Mouse (Mus musculus) liver, embryonic 12.5 days (tissue): ENCODE data around the gene Bnip2. TPM values are rescaled to one million over a fixed set of nuclear protein-coding genes. Genes with fewer than 3 reads are reported as not detected.

Source experiments
- ATAC-seq: fragments of 200-750 bp; cut with Nextera tagmentation; 2 replicates; pipeline ENCODE4 v1.8.0; 2017; ENCODE audit warnings: moderate number of reproducible peaks, mild to moderate bottlenecking, moderate library complexity
- H3K27ac ChIP-seq: fragments of 300-500 bp; sonication (generic); 2 replicates; pipeline ENCODE4 v1.5.1; 2016; ENCODE audit warnings: mild to moderate bottlenecking
- H3K27me3 ChIP-seq: fragments of 300-500 bp; sonication (generic); replicated peaks from 2 replicates; pipeline ENCODE4 v1.6.1; 2016; ENCODE audit warnings: mild to moderate bottlenecking, moderate library complexity
- H3K36me3 ChIP-seq: fragments of 300-500 bp; sonication (generic); 2 replicates; pipeline ENCODE4 v1.6.1; 2016; ENCODE audit warnings: mild to moderate bottlenecking, moderate library complexity
- H3K4me1 ChIP-seq: fragments of 300-500 bp; sonication (generic); 2 replicates; pipeline ENCODE4 v1.6.1; 2016
- H3K4me2 ChIP-seq: fragments of 300-500 bp; sonication (generic); 2 replicates; pipeline ENCODE4 v1.6.1; 2016; ENCODE audit warnings: mild to moderate bottlenecking, moderate library complexity
- H3K4me3 ChIP-seq: fragments of 300-500 bp; sonication (generic); 2 replicates; pipeline ENCODE4 v1.5.1; 2016; ENCODE audit warnings: mild to moderate bottlenecking, moderate library complexity
- H3K9ac ChIP-seq: fragments of 300-500 bp; sonication (generic); 2 replicates; pipeline ENCODE4 v1.6.1; 2016; ENCODE audit warnings: mild to moderate bottlenecking, moderate library complexity
- H3K9me3 ChIP-seq: fragments of 300-500 bp; sonication (generic); replicated peaks from 2 replicates; pipeline ENCODE4 v1.6.1; 2016; ENCODE audit warnings: mild to moderate bottlenecking, moderate library complexity
- WGBS: fragments of 180-500 bp; shearing (Covaris S2); methylation state at CpG from one replicate; pipeline ENCODE4 v1.1.7; 2016; ENCODE audit not compliant: insufficient replicate concordance; 5-methylcytosine and 5-hydroxymethylcytosine counted together
- polyA plus RNA-seq: library from polyadenylated mRNA; unstranded; fragments of >200 nt; fragmentation: Nextera tagmentation; extraction: Ambion mirVana; gene quantifications from 2 replicates; pipeline ENCODE4 v1.2.1, GENCODE M21; 2016

Bnip2 gene
- polyA plus RNA-seq, 1 experiment from 2014 or later = 60.1 TPM

DNA sequence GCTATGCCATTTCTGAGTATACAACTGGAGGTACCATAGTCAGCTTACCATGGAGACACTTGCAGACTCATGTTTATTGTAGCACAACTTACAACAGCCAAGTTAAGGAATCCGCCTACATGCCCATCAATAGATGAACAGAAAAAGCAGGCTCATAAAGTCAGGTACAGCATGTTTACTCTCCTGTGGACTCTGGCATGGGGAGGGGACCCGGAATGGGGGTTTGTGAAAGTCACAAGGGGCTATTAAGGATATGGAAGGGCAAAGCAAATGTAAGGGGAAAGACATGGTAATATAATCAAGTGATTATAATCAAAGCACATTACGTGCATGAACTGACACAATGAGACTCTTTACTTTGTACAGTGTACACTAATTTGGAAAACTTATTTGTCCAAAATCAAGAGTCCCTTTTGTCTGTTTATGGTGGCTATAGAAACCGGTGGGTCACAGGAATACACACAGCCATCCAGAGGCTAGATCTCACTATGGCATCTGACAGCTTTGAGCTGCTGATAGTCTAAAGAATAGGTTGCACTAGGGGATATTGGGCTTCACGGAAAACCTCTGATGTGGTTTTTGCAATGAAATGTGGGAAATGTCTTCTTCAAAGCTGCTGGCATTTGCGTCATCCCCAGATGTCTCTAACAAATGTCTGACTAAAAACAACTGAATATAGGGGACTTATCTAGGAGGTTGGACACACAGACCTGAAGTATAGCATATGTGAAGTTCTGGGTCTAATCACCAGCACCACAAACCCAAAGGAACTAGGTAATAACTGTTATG, 50.5 kb downstream of the Bnip2 start:
- Histone ChIP-seq H3K4me1 (peaks cover 27% of the 10 kb centered on the region), H3K4me2 (no peak overlapping the region), H3K9ac (no peak overlapping the region), H3K9me3 (no peaks in the 10 kb centered on the region), H3K36me3 (no peaks in the 10 kb centered on the region), H3K4me3 (no peak overlapping the region), H3K27ac (no peak overlapping the region), H3K27me3 (peaks cover 22% of the 10 kb centered on the region)
- ATAC-seq = no peak
- WGBS = 66% methylated on average over 6 of the region's 6 CpGs

DNA sequence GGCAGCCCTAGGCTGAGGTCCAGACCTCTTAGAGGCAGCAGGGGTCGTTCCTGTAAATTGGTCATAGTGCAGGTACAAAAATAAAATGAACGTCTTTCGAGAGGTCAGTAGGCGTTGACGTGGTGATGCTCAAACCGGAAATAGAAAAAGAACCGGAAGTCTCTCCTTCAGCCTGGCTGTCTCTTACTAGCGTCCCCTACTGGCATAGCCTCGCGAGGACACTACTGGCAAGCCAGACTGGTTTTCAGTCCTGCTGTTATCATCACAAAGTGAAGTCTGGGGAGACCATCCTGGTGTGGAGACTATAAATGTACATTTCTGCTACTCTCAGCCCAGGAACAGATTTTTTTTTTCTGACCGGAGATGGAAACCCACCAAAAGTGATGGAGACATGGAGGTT, 51.3 kb downstream of the Bnip2 start:
- WGBS = 73% methylated on average over 11 of the region's 11 CpGs

DNA sequence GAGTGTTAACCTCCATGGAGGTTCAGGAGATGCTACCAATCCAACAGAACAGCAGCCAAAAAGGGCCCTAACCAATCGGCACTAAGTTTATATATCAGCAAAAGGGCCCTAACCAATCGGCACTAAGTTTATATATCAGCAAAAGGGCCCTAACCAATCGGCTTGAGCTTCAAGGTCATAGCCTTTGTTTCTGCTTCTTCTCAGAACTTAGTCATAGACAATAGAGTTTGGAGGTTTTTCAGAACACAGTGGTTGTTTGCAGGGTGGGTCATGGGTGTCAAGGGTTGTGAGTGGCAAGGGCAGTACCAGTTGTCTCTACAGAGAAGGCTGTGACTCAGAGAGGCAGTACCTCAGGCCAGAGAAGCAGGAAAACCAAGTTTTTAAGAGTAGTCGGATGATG, 52.9 kb downstream of the Bnip2 start:
- ATAC-seq = no peak
- no peak overlapping the region for H3K4me2 ChIP-seq
- 69% methylated on average over 4 of the region's 4 CpGs for WGBS
- H3K27ac ChIP-seq = no peak overlapping the region
- H3K4me1 ChIP-seq = peaks cover 48% of the 10 kb centered on the region
- no peaks in the 10 kb centered on the region for H3K9me3 ChIP-seq
- H3K36me3 ChIP-seq = no peaks in the 10 kb centered on the region
- H3K9ac ChIP-seq = no peak overlapping the region
- peaks cover 10% of the 10 kb centered on the region for H3K27me3 ChIP-seq
- no peak overlapping the region for H3K4me3 ChIP-seq

More for the DNA sequence above, 51.3 kb downstream of the Bnip2 start:
- Histone ChIP-seq H3K9me3 (no peaks in the 10 kb centered on the region), H3K4me1 (peaks cover 34% of the 10 kb centered on the region), H3K9ac (no peak overlapping the region), H3K4me3 (no peak overlapping the region), H3K4me2 (no peak overlapping the region), H3K27me3 (peaks cover 17% of the 10 kb centered on the region), H3K36me3 (no peaks in the 10 kb centered on the region), H3K27ac (no peak overlapping the region)
- no peak for ATAC-seq

DNA sequence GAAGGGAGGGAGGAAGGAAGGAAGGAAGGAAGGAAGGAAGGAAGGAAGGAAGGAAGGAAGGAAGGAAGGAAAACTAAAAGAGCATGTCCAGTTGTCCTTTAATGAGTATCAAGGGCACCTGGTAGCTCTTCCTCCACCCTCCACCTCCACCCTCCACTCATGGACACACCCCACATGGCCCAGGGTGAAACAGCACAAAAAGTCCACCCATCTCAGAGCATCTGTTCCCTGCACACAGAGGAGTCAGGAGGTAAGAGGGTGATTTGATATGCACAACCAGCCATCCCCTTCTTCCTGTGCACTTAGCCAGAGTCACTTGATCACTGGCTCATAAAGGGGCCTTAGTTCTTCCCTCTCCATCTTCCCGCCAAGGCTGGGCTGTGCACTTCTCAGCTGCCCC, 53.7 kb downstream of the Bnip2 start:
- Histone ChIP-seq H3K4me1 (peaks cover 51% of the 10 kb centered on the region), H3K27ac (no peak overlapping the region; the same call in 1 of the 2 replicates), H3K36me3 (no peaks in the 10 kb centered on the region), H3K27me3 (0 out of 2 replicates have a peak, but pooled peaks cover 2% of the 10 kb centered on the region), H3K4me2 (no peak overlapping the region), H3K9me3 (no peaks in the 10 kb centered on the region), H3K9ac (no peak overlapping the region), H3K4me3 (no peak overlapping the region)
- 83% methylated on average over 1 of the region's 1 CpGs for whole genome bisulfite sequencing
- peak; percentile 66 for ATAC-seq

DNA sequence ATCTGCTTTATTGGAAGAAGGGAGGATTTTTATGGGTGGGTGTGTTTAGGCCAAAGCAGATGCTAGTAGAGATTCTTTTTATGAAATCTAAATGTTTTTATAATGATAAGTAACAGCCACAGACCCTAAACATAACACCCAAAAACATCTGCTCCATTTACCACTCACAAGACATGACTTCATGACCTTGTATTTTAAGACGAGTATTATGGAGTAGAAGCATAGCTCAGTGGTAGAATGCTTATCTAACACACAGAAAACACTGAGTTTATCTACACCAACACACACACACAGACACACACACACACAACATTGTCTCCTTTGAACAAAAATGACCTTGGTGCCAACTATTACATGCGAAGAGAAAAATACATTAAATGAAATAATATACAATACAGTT, 55.6 kb downstream of the Bnip2 start:
- 25% methylated on average over 2 of the region's 2 CpGs for WGBS
- Histone ChIP-seq H3K27ac (peak overlapping the region; percentile 76), H3K4me3 (no peak overlapping the region), H3K4me2 (no peak overlapping the region), H3K9ac (no peak overlapping the region), H3K4me1 (peaks cover 55% of the 10 kb centered on the region), H3K36me3 (no peaks in the 10 kb centered on the region), H3K27me3 (no peaks in the 10 kb centered on the region), H3K9me3 (no peaks in the 10 kb centered on the region)
- ATAC-seq = peak; percentile 78

DNA sequence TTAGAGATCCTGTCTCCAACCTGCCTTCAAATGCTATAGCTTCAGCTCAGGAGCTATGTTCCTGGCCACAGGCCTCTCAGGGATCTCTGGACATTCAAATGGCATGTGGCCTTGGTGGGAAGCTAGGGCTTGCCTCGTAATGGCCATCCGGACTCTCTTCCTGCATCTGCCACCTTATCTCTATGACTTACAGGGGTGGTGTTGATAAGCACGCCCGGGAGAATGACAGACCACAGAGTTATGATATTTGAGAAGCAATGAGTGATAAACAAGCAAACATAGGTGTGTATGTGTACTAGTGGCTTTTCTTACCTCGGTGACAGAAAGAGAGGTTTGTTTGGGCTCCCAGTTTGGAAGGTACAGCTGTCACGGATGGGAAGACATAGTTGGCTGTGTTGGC, 57.0 kb downstream of the Bnip2 start:
- Histone ChIP-seq H3K27ac (peak overlapping the region; percentile 3; the same call in 1 of the 2 replicates), H3K9me3 (no peaks in the 10 kb centered on the region), H3K9ac (no peak overlapping the region), H3K27me3 (no peaks in the 10 kb centered on the region), H3K4me2 (peak overlapping the region; percentile 31), H3K4me3 (no peak overlapping the region), H3K4me1 (peaks cover 56% of the 10 kb centered on the region), H3K36me3 (no peaks in the 10 kb centered on the region)
- ATAC-seq = peak; percentile 75
- 24% methylated on average over 6 of the region's 6 CpGs for WGBS

DNA sequence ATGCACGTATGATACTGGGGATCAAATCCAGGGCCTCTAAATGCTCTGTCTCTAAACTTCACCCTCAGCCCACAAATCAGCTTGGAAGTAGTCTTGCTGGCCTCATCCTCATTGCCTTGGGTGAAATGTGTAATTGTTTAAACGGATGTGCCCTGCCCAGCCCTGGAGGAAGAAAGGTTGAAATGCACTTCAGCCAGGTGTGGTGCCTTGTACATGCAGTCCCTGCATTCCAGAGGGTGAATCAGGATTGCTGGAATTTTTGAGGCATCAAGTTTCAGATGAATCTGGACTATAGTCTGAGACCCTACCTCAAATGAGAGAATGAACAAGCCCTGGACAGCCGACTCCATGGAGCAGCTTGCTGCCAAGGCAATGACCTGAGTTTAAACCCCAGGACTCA, 58.6 kb downstream of the Bnip2 start:
- no peaks in the 10 kb centered on the region for H3K36me3 ChIP-seq
- H3K27me3 ChIP-seq = peaks cover 4% of the 10 kb centered on the region; the same call in 1 of the 2 replicates
- H3K9ac ChIP-seq = no peak overlapping the region
- H3K4me2 ChIP-seq = no peak overlapping the region
- H3K4me1 ChIP-seq = peaks cover 49% of the 10 kb centered on the region
- 74% methylated on average over 3 of the region's 3 CpGs for WGBS
- ATAC-seq = no peak
- no peaks in the 10 kb centered on the region for H3K9me3 ChIP-seq
- no peak overlapping the region for H3K27ac ChIP-seq
- H3K4me3 ChIP-seq = no peak overlapping the region

DNA sequence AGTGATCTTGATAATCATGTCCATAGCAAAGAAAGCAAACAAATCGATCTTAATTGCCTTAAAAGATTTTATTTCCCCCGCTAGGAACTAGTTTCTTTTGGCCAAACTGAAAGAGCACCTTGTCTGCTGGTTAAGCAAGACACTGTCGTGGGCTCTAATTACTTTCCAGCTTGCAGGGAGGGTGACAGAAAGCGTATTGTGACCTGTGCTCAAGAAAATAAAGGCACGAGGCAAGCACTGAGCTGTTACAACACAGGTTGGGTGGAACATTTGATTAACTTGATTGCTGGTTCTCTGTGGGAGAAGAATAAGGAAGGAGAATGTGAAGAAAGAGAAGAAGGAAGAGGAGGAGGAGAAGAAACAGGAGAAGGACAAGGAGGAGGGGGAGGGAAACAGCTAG, 59.0 kb downstream of the Bnip2 start:
- Histone ChIP-seq H3K36me3 (no peaks in the 10 kb centered on the region), H3K27me3 (peaks cover 8% of the 10 kb centered on the region; the same call in 1 of the 2 replicates), H3K4me2 (no peak overlapping the region), H3K4me1 (peaks cover 45% of the 10 kb centered on the region), H3K4me3 (no peak overlapping the region), H3K9ac (no peak overlapping the region), H3K27ac (no peak overlapping the region), H3K9me3 (no peaks in the 10 kb centered on the region)
- ATAC-seq = no peak
- 50% methylated on average over 5 of the region's 5 CpGs for whole genome bisulfite sequencing

DNA sequence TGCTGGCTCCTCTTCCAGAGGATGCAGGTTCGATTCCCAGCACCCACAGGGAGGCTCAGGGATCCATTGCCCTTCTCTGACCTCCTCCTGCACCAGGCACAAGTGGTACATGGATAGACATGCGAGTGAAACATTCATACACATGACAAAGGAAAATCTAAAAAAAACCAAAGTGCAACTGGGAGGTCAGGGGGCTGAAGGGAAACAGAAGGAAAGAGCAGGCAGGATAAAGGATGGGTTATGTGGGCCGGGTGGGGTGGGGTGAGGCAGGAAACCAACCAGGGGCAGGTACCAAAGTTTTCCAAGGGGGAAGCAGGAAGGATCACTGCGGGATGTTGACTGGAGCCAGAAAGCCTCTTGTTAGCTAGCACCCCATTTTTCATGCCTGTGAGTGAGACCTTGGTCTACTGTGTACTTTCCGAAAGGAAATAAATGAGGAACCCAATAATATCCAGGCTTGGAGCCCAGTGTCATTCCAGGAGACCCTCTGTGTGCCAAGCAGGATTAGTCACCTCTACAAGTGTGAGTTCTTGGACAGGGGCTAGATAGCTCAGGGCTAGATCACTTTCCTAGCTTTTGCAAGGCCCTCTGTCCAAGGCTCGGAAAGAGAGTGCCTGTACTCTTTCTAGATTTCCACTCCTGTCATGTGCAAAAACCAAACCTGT, 59.6 kb downstream of the Bnip2 start:
- peaks cover 39% of the 10 kb centered on the region for H3K4me1 ChIP-seq
- peaks cover 14% of the 10 kb centered on the region; the same call in 1 of the 2 replicates for H3K27me3 ChIP-seq
- no peak for ATAC-seq
- 52% methylated on average over 6 of the region's 6 CpGs for WGBS
- no peaks in the 10 kb centered on the region for H3K9me3 ChIP-seq
- no peak overlapping the region for H3K4me2 ChIP-seq
- no peak overlapping the region for H3K9ac ChIP-seq
- H3K4me3 ChIP-seq = no peak overlapping the region
- H3K36me3 ChIP-seq = no peaks in the 10 kb centered on the region
- no peak overlapping the region for H3K27ac ChIP-seq

DNA sequence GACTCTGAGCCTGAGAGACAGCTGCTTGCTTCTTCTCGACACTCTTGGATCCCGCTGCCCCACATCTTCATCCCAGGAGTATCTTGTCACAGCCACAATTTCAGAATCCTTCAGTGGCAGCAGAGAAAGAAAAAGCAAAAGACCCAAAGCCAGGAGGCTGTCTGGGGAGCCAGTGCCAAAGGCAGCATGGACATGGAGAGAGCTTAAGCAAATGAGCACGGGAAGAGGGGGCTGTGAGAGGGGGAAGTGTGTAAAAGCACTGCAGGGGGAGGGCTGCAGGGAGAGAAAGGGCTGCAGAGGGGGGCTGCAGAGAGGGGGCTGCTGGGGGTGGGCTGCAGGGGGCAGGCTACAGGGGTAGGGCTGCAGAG, 60.1 kb downstream of the Bnip2 start:
- Histone ChIP-seq H3K4me1 (peaks cover 33% of the 10 kb centered on the region), H3K27ac (no peak overlapping the region), H3K9ac (no peak overlapping the region), H3K4me2 (no peak overlapping the region), H3K9me3 (no peaks in the 10 kb centered on the region), H3K36me3 (no peaks in the 10 kb centered on the region), H3K4me3 (no peak overlapping the region), H3K27me3 (peaks cover 17% of the 10 kb centered on the region; the same call in 1 of the 2 replicates)
- ATAC-seq = no peak
- WGBS = 33% methylated on average over 3 of the region's 3 CpGs

DNA sequence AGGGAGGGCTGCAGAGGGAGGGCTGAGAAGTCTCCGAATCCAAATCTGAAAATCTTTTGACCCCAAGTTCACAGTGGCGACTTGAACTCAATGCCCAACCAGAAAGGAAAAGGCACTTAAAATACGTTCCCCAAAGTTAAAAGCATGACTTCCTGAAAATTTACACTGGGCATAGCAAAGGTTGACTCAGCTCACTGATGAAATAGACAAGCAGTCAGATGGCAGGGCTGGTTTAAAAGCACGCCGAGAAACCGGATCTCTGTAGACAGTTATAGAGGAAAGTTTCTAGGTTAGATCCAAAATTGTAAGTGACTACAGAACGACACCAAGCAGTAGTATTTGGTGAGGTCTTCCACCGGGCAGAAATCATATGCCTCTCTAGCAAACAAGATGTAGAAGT, 60.6 kb downstream of the Bnip2 start:
- Histone ChIP-seq H3K9ac (no peak overlapping the region), H3K27ac (no peak overlapping the region), H3K4me2 (no peak overlapping the region), H3K27me3 (peaks cover 20% of the 10 kb centered on the region; the same call in 1 of the 2 replicates), H3K9me3 (no peaks in the 10 kb centered on the region), H3K4me1 (peaks cover 29% of the 10 kb centered on the region), H3K4me3 (no peak overlapping the region), H3K36me3 (no peaks in the 10 kb centered on the region)
- WGBS = 34% methylated on average over 8 of the region's 8 CpGs
- no peak for ATAC-seq

DNA sequence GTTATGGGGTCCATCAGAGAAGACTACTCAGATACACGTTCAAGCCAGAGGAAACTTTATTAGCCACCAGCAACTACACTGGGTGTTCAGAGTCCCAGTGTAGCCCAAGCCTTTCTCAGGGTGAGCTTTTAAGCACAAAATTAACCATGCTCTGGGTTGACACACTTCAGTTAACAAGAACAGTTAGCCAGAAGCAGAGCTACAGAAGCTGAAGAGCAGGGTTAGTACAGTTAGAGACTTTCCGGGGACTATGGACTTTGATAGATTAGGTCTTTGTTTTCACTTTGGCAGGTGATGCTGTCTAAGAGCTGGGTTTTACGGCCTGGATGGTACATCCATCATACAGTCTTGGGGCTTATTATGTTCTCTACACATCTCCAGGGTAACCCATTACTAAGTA, 63.5 kb downstream of the Bnip2 start:
- Histone ChIP-seq H3K4me2 (no peak overlapping the region), H3K27me3 (peaks cover 20% of the 10 kb centered on the region; the same call in 1 of the 2 replicates), H3K4me1 (peaks cover 6% of the 10 kb centered on the region), H3K9me3 (no peaks in the 10 kb centered on the region), H3K4me3 (no peak overlapping the region), H3K36me3 (no peaks in the 10 kb centered on the region), H3K27ac (no peak overlapping the region), H3K9ac (no peak overlapping the region)
- no peak for ATAC-seq
- 61% methylated on average over 3 of the region's 3 CpGs for WGBS
